Mouse (Mus musculus) bone marrow macrophage, adult 2 months (primary cell): ENCODE results near the gene Esr1.

Experiments used
- CTCF ChIP-seq: IDR thresholded peaks from 2 replicates; pipeline ENCODE4 v1.5.1; 2012; ENCODE audit warnings: low read depth, mild to moderate bottlenecking, low read length, moderate library complexity
- POLR2A ChIP-seq: IDR thresholded peaks from 2 replicates; pipeline ENCODE4 v1.6.1; 2012; ENCODE audit warnings: mild to moderate bottlenecking, low read depth, low read length, borderline replicate concordance

- TF ChIP-seq POLR2A (no peak), CTCF (no peak)
Measured at GRCm38 (mm10) chr10:4972026-4972425, 360.6 kb downstream of the Esr1 start.
